Mouse (Mus musculus) heart, postnatal 0 days (tissue): ENCODE measurements around the gene Gm45837. TPM values are rescaled to one million over a fixed set of nuclear protein-coding genes. Genes with fewer than 3 reads are reported as not detected.

ENCODE experiments used
- ATAC-seq: fragments of 200-750 bp; cut with Nextera tagmentation; 2 replicates; pipeline ENCODE4 v1.8.0; 2017; ENCODE audit warnings: low read depth, moderate number of reproducible peaks, moderate library complexity; ENCODE audit not compliant: insufficient read depth
- DNase-seq: peaks from one replicate; pipeline ENCODE4 v3.0.0-alpha.2; 2016; ENCODE audit warnings: low spot score
- H3K27ac ChIP-seq: fragments of 300-500 bp; sonication (generic); 2 replicates; pipeline ENCODE4 v1.5.1; 2014; ENCODE audit warnings: low read depth, mild to moderate bottlenecking
- H3K27me3 ChIP-seq: fragments of 300-500 bp; sonication (generic); 2 replicates; pipeline ENCODE4 v1.6.1; 2014; ENCODE audit warnings: low read length, mixed read lengths; ENCODE audit not compliant: control insufficient read depth, insufficient read depth
- H3K36me3 ChIP-seq: fragments of 300-500 bp; sonication (generic); replicated peaks from 2 replicates; pipeline ENCODE4 v1.6.1; 2014; ENCODE audit warnings: low read length, mixed read lengths; ENCODE audit not compliant: control insufficient read depth, insufficient read depth
- H3K4me1 ChIP-seq: fragments of 300-500 bp; sonication (generic); 2 replicates; pipeline ENCODE4 v1.6.1; 2014; ENCODE audit warnings: antibody characterized with exemption; ENCODE audit not compliant: control insufficient read depth, insufficient read depth
- H3K4me2 ChIP-seq: fragments of 300-500 bp; sonication (generic); 2 replicates; pipeline ENCODE4 v1.6.1; 2014; ENCODE audit warnings: low read depth, mild to moderate bottlenecking, low read length, moderate library complexity
- H3K4me3 ChIP-seq: fragments of 300-500 bp; sonication (generic); 2 replicates; pipeline ENCODE4 v1.5.1; 2014; ENCODE audit warnings: low read depth, low read length
- H3K9ac ChIP-seq: fragments of 300-500 bp; sonication (generic); replicated peaks from 2 replicates; pipeline ENCODE4 v1.6.1; 2014; ENCODE audit warnings: low read depth, low read length, mixed read lengths
- H3K9me3 ChIP-seq: fragments of 300-500 bp; sonication (generic); replicated peaks from 2 replicates; pipeline ENCODE4 v1.6.1; 2016; ENCODE audit warnings: low read length; ENCODE audit not compliant: control insufficient read depth
- CTCF ChIP-seq: IDR thresholded peaks from 2 replicates; pipeline ENCODE4 v1.5.1; 2016; ENCODE audit warnings: antibody characterized with exemption, control low read depth, low read depth
- EP300 ChIP-seq: IDR thresholded peaks from 2 replicates; pipeline ENCODE4 v1.6.1; 2016; ENCODE audit warnings: antibody characterized with exemption, low read depth
- WGBS: fragments of 180-500 bp; shearing (Covaris S2); extraction: QIAGEN DNeasy Blood & Tissue Kit; methylation state at CpG from one replicate; pipeline ENCODE4 v1.1.7; 2014; 5-methylcytosine and 5-hydroxymethylcytosine counted together
- polyA plus RNA-seq: library from polyadenylated mRNA; unstranded; fragments of >200 nt; fragmentation: Nextera tagmentation; extraction: Ambion mirVana; gene quantifications from 2 replicates; pipeline ENCODE4 v1.2.1, GENCODE M21; 2015
- total RNA-seq: library from RNA; depleted of rRNA; stranded (reverse); fragments of >200 nt; gene quantifications from 2 replicates; pipeline ENCODE4 v1.2.3, GENCODE M21; 2014; ENCODE audit warnings: low replicate concordance

The Gm45837 gene
- total and polyA plus RNA-seq, 2 experiments from 2014 or later = 2.4 to 33.8 TPM

DNA sequence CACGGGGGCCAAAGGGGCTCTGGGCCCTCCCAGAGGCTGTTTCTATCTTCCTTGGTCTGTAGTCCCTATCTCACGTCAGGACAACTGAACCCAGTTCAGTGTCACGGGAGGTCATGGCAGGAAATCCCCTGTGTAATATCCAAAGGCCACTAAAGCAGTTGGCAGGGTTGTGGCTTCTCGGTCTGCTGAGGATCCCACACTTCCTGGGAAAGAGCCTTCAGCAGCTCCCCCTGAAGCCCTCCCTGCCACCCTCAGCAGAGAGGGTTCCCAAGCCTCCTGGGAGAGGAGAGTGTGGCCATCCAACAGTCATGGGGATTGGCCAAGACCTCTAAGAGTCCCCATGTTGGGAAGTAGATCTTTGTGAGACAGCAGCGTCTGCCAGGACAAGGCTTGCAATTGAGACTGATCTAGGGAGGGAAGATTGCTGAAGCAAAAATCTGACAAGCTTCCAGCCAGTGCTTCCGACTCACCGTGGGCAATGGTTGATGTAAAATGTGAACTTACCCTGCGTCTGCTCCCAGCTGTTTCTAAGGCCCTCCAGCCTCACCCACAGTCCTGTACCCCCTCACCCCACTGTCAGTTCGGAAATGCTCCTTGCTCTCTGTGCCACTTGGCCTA lies 72.9 kb downstream of the Gm45837 start:
- TF ChIP-seq CTCF (no peak), EP300 (no peak)
- Histone ChIP-seq H3K36me3 (no peaks in the 10 kb centered on the region), H3K9ac (no peak overlapping the region), H3K27me3 (no peaks in the 10 kb centered on the region), H3K4me2 (no peak overlapping the region), H3K9me3 (no peaks in the 10 kb centered on the region), H3K27ac (no peak overlapping the region), H3K4me1 (0 out of 2 replicates have a peak, but pooled peaks cover 5% of the 10 kb centered on the region), H3K4me3 (no peak overlapping the region)
- 59% methylated on average over 9 of the region's 9 CpGs for WGBS
- DNase-seq (no peak), ATAC-seq (no peak)

DNA sequence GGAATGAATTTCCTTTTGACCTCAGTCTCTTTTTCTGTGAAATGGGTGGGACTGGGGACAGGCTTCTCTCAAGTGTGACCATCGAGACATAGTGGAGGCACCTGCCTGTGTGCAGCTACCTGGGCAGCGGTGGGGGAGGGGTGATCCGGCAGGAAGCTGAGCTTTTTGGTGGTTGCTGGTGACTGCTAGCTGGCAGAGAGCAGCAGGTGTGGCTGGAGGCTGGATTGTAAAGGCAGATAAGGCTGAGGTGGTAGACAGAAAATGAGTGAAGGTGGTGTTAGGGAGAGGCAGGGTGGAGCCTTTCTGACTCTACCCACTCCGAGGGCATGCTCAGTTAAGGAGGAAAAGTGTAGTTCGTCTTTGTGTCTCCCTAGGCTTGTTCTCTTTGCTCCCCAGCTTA lies 76.4 kb downstream of the Gm45837 start:
- 0 out of 2 replicates have a peak, but pooled peaks cover 5% of the 10 kb centered on the region for H3K4me1 ChIP-seq
- no peaks in the 10 kb centered on the region for H3K9me3 ChIP-seq
- H3K4me3 ChIP-seq = no peak overlapping the region
- TF ChIP-seq EP300 (no peak), CTCF (no peak)
- 79% methylated on average over 5 of the region's 5 CpGs for WGBS
- H3K27me3 ChIP-seq = no peaks in the 10 kb centered on the region
- no peak overlapping the region for H3K9ac ChIP-seq
- H3K36me3 ChIP-seq = no peaks in the 10 kb centered on the region
- DNase-seq = no peak
- H3K4me2 ChIP-seq = no peak overlapping the region
- ATAC-seq = no peak
- H3K27ac ChIP-seq = no peak overlapping the region

- Histone ChIP-seq H3K27me3 (no peaks in the 10 kb centered on the region), H3K4me3 (no peak overlapping the region), H3K9ac (no peak overlapping the region), H3K36me3 (no peaks in the 10 kb centered on the region), H3K9me3 (no peaks in the 10 kb centered on the region), H3K4me2 (no peak overlapping the region), H3K4me1 (no peaks in the 10 kb centered on the region), H3K27ac (no peak overlapping the region)
- ATAC-seq (0 out of 2 replicates have a peak, but pooled peaks have one; percentile 27), DNase-seq (no peak)
- 48% methylated on average over 4 of the region's 4 CpGs for WGBS
- TF ChIP-seq EP300 (no peak), CTCF (no peak)
These were observed 80.3 kb downstream of the Gm45837 start for GRCm38 (mm10) chr7:101490952-101491351.

- Histone ChIP-seq H3K27me3 (peaks cover 32% of the 10 kb centered on the region; the same call in 1 of the 2 replicates), H3K36me3 (no peaks in the 10 kb centered on the region), H3K4me2 (no peak overlapping the region), H3K9ac (no peak overlapping the region), H3K27ac (no peak overlapping the region; the same call in 1 of the 2 replicates), H3K4me1 (no peaks in the 10 kb centered on the region; the same call in 1 of the 2 replicates), H3K9me3 (no peaks in the 10 kb centered on the region), H3K4me3 (no peak overlapping the region)
- TF ChIP-seq CTCF (no peak), EP300 (no peak)
- WGBS = 81% methylated on average over 3 of the region's 3 CpGs
- DNase-seq (no peak), ATAC-seq (no peak)
These were observed 87.7 kb downstream of the Gm45837 start for GRCm38 (mm10) chr7:101498385-101498784.

GRCm38 (mm10) chr7:101499251-101499650 lies 88.6 kb downstream of the Gm45837 start:
- Histone ChIP-seq H3K4me1 (no peaks in the 10 kb centered on the region; the same call in 1 of the 2 replicates), H3K36me3 (no peaks in the 10 kb centered on the region), H3K27ac (no peak overlapping the region), H3K9me3 (no peaks in the 10 kb centered on the region), H3K4me2 (no peak overlapping the region), H3K4me3 (no peak overlapping the region), H3K9ac (no peak overlapping the region), H3K27me3 (peaks cover 40% of the 10 kb centered on the region)
- 25% methylated on average over 10 of the region's 10 CpGs for WGBS
- DNase-seq (no peak), ATAC-seq (no peak)
- TF ChIP-seq EP300 (no peak), CTCF (no peak)

- H3K36me3 ChIP-seq = no peaks in the 10 kb centered on the region
- H3K9me3 ChIP-seq = no peaks in the 10 kb centered on the region
- DNase-seq (no peak), ATAC-seq (no peak)
- no peaks in the 10 kb centered on the region; the same call in 1 of the 2 replicates for H3K4me1 ChIP-seq
- peaks cover 44% of the 10 kb centered on the region for H3K27me3 ChIP-seq
- H3K27ac ChIP-seq = no peak overlapping the region
- no peak overlapping the region for H3K9ac ChIP-seq
- WGBS = 66% methylated on average over 9 of the region's 9 CpGs
- no peak overlapping the region for H3K4me2 ChIP-seq
- no peak overlapping the region for H3K4me3 ChIP-seq
- TF ChIP-seq CTCF = no peak
- TF ChIP-seq EP300 = no peak
These were observed 89.0 kb downstream of the Gm45837 start for GRCm38 (mm10) chr7:101499701-101500100.
